Mouse (Mus musculus): Measurements from ENCODE around the gene Ccnf. TPM values are rescaled to one million over a fixed set of nuclear protein-coding genes. Genes with fewer than 3 reads are reported as not detected.

The Ccnf gene
- polyA plus RNA-seq, 1 experiment from 2014 or later: 85.3 TPM

DNA sequence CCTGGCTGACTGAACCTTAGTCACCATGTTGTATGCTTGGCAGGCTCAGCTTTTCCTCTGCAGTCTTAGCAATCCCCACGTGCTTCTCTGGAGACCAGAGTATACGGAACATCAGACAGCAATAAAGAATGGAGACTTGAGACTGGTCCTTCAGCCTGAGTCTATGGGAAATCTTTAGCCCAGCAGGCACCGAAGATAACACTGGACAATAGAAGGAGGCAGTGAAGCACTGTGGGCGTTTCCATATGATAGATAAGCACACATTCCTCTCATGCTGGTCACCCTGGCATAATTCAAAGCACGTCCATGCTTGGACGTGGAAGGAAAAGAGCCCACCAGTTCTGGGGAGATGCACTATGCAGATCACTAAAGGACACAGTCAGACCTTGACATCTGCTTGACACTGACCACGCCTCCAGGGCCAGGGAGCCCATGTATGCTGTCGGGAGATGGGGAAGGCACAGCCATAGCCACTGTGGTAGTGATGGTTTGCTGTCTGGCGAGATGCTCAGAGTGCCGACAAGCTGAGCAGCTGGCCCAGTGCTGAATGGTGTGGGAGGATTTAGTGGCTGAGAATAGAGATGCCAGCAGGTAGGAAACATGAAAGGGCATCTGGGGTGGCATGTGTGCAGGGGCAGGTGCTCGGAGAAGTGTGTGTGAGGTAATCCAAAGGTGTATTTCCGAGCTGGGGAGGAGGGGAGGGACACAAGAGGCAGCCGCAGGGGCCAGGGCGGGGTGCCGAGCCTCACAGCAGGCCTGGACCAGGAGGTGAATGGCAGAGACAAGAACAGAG is 54.1 kb downstream of the Ccnf start:
- 73% methylated on average over 15 of the region's 15 CpGs for WGBS
- H3K4me3 ChIP-seq: no peak overlapping the region
- no peak overlapping the region for H3K9ac ChIP-seq
- ATAC-seq (ENCODE audit: insufficient number of reproducible peaks, insufficient read depth, low FRiP score, low TSS enrichment): no peak
- peaks cover 7% of the 10 kb centered on the region for H3K4me1 ChIP-seq
- no peak overlapping the region for H3K27ac ChIP-seq
- H3K4me2 ChIP-seq (replicated peaks): no peak overlapping the region
- no peaks in the 10 kb centered on the region for H3K36me3 ChIP-seq
- no peaks in the 10 kb centered on the region for H3K27me3 ChIP-seq
- no peaks in the 10 kb centered on the region for H3K9me3 ChIP-seq

- no peaks in the 10 kb centered on the region for H3K36me3 ChIP-seq
- 62% methylated on average over 2 of the region's 2 CpGs for WGBS
- H3K4me3 ChIP-seq: no peak overlapping the region
- no peak overlapping the region for H3K9ac ChIP-seq
- no peak overlapping the region for H3K4me2 ChIP-seq (replicated peaks)
- no peak for ATAC-seq (ENCODE audit: insufficient number of reproducible peaks, insufficient read depth, low FRiP score, low TSS enrichment)
- peaks cover 7% of the 10 kb centered on the region for H3K4me1 ChIP-seq
- H3K27me3 ChIP-seq: no peaks in the 10 kb centered on the region
- no peak overlapping the region for H3K27ac ChIP-seq
- H3K9me3 ChIP-seq: no peaks in the 10 kb centered on the region
Observed at GRCm38 (mm10) chr17:24195349-24195748, 55.9 kb downstream of the Ccnf start.

DNA sequence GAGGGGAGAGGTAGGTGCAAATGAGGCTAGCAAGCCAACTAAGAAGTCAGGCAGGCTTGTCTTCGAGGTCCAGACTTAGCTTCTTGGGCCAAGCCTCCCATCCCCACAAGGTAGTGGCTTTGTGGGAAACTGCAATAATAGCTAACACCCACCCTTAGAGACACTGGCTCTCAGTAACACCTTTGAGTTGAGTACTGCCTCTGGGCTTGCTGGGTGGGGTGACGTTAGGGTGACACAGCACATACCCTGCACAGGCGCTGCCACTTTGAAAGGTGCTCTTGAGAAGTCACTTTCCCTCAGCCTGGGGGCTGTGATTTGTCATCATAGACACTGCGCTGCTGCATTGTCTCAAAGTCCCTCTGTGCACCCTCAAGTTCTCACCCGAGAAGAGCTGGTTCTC is 57.5 kb downstream of the Ccnf start:
- H3K27me3 ChIP-seq: no peaks in the 10 kb centered on the region
- H3K4me3 ChIP-seq: no peak overlapping the region
- 79% methylated on average over 5 of the region's 5 CpGs for WGBS
- H3K4me2 ChIP-seq (replicated peaks): no peak overlapping the region
- H3K9me3 ChIP-seq: no peaks in the 10 kb centered on the region
- H3K9ac ChIP-seq: no peak overlapping the region
- H3K27ac ChIP-seq: no peak overlapping the region
- no peak for ATAC-seq (ENCODE audit: insufficient number of reproducible peaks, insufficient read depth, low FRiP score, low TSS enrichment)
- peaks cover 7% of the 10 kb centered on the region for H3K4me1 ChIP-seq
- peaks cover 1% of the 10 kb centered on the region for H3K36me3 ChIP-seq

DNA sequence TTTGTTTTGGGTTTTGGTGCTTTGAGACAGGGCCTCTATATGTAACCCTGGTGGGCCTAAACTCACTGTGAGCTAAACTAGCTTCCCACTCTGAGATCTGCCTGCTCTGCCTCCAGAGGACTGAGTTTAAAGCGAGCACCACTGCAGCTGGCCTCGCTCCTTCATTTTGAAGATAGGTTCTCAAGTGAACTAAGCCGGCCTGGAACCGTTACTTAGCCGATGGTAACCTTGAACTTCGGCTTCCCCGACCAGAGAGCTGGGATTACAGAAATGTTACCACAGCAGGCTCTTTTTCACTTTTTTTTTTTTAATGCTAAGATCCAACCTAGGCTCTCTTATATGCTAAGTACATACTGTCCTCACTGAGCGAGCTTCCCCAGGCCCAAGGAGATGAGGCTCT is 58.0 kb downstream of the Ccnf start:
- peaks cover 7% of the 10 kb centered on the region for H3K4me1 ChIP-seq
- 84% methylated on average over 8 of the region's 8 CpGs for WGBS
- H3K27me3 ChIP-seq: no peaks in the 10 kb centered on the region
- no peak overlapping the region for H3K4me2 ChIP-seq (replicated peaks)
- no peak overlapping the region for H3K9ac ChIP-seq
- H3K27ac ChIP-seq: no peak overlapping the region
- no peak for ATAC-seq (ENCODE audit: insufficient number of reproducible peaks, insufficient read depth, low FRiP score, low TSS enrichment)
- H3K9me3 ChIP-seq: no peaks in the 10 kb centered on the region
- no peak overlapping the region for H3K4me3 ChIP-seq
- H3K36me3 ChIP-seq: peaks cover 4% of the 10 kb centered on the region

DNA sequence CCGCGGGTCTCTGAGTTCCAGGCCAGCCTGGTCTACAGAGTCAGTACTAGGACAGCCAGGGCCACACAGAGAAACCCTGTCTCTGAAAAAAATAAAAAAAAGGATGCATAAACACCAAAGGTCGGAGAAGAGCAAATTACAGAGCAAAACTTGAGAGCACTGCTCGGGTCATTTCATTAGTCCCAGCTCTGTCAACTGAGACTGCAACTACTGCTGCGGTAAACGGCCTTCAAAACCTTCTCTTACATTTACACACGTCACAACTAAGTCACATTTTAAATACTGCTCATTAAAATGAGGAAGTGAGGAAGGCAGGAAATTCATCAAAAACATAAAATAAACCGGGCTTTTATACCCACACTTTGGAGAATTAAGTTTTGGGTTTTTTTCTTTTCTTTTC is 58.4 kb downstream of the Ccnf start:
- H3K9me3 ChIP-seq: no peaks in the 10 kb centered on the region
- H3K36me3 ChIP-seq: peaks cover 4% of the 10 kb centered on the region
- WGBS: 72% methylated on average over 8 of the region's 8 CpGs
- H3K4me3 ChIP-seq: no peak overlapping the region
- ATAC-seq (ENCODE audit: insufficient number of reproducible peaks, insufficient read depth, low FRiP score, low TSS enrichment): no peak
- no peaks in the 10 kb centered on the region for H3K27me3 ChIP-seq
- no peak overlapping the region for H3K27ac ChIP-seq
- no peak overlapping the region for H3K9ac ChIP-seq
- H3K4me2 ChIP-seq (replicated peaks): no peak overlapping the region
- peaks cover 7% of the 10 kb centered on the region for H3K4me1 ChIP-seq

DNA sequence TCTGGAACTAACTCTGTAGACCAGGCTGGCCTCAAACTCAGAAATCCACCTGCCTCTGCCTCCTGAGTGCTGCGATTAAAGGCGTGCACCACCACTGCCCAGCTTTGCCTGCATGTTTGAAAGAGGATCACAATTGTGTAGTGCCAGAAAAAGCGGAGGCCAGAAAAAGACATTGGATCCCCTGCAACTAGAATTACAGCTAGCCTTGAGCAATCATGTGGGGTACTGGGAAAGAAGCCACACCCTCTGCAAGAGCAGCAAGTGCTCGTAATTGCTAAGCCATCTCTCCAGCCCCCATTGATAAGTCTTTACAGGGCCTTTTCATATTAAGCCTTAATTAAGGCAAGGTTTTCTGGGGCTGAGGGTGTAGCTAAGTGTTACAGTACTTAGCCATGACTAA is 59.8 kb downstream of the Ccnf start:
- Histone ChIP-seq H3K27me3 (no peaks in the 10 kb centered on the region), H3K36me3 (peaks cover 4% of the 10 kb centered on the region), H3K27ac (no peak overlapping the region), H3K9me3 (no peaks in the 10 kb centered on the region), H3K4me2 (replicated peaks) (no peak overlapping the region), H3K9ac (no peak overlapping the region), H3K4me3 (no peak overlapping the region), H3K4me1 (peaks cover 7% of the 10 kb centered on the region)
- ATAC-seq (ENCODE audit: insufficient number of reproducible peaks, insufficient read depth, low FRiP score, low TSS enrichment): no peak
- WGBS: 76% methylated on average over 4 of the region's 4 CpGs

DNA sequence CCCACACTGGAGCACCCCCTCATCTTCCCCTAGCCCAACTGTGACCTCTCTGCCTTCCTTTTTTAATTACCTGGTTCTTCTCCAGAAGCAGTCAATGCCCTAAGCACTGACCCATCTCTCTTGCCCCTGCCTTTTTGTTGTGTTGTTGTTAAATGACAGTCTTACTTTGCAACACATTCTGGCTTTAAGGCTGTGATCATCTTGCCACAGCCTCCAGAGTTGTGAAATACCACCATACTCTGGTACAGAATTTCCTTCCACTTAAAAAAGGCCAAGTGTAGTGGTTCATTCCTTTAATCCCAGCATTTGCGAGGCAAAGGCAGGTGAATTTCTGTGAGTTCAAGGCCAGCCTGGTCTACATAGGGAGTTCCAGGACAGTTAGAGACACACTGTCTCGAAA is 60.4 kb downstream of the Ccnf start:
- no peak overlapping the region for H3K4me3 ChIP-seq
- no peak overlapping the region for H3K27ac ChIP-seq
- H3K36me3 ChIP-seq: peaks cover 6% of the 10 kb centered on the region
- H3K9me3 ChIP-seq: no peaks in the 10 kb centered on the region
- H3K9ac ChIP-seq: no peak overlapping the region
- 78% methylated on average over 2 of the region's 2 CpGs for WGBS
- no peaks in the 10 kb centered on the region for H3K27me3 ChIP-seq
- no peak overlapping the region for H3K4me2 ChIP-seq (replicated peaks)
- ATAC-seq (ENCODE audit: insufficient number of reproducible peaks, insufficient read depth, low FRiP score, low TSS enrichment): no peak
- peaks cover 7% of the 10 kb centered on the region for H3K4me1 ChIP-seq

DNA sequence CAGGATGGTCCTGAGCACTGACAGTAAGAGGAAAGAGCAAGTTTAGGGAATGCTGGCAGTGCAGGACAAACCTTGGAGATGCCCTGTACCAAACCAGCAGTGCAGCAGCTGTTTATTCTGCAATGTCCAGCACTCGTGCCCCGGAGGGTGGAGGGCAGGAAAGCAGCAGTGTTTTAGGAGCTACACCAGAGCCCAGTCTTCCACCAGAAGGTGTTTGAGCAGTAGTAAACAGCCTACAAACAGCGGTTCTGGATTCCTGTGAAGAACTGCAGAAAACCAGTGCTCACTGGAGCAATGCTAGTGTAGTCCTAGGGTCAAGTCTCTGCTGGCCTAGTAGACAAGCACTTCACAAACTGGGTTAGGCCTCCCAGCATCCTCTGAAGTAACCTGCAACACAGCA is 77.0 kb downstream of the Ccnf start:
- H3K4me1 ChIP-seq: peaks cover 5% of the 10 kb centered on the region; the same call in 1 of the 2 replicates
- H3K27me3 ChIP-seq: no peaks in the 10 kb centered on the region
- no peak for ATAC-seq (ENCODE audit: insufficient number of reproducible peaks, insufficient read depth, low FRiP score, low TSS enrichment)
- H3K9me3 ChIP-seq: no peaks in the 10 kb centered on the region
- no peak overlapping the region for H3K9ac ChIP-seq
- no peak overlapping the region for H3K4me3 ChIP-seq
- H3K4me2 ChIP-seq (replicated peaks): no peak overlapping the region
- 77% methylated on average over 3 of the region's 3 CpGs for WGBS
- no peaks in the 10 kb centered on the region for H3K36me3 ChIP-seq
- H3K27ac ChIP-seq: no peak overlapping the region

DNA sequence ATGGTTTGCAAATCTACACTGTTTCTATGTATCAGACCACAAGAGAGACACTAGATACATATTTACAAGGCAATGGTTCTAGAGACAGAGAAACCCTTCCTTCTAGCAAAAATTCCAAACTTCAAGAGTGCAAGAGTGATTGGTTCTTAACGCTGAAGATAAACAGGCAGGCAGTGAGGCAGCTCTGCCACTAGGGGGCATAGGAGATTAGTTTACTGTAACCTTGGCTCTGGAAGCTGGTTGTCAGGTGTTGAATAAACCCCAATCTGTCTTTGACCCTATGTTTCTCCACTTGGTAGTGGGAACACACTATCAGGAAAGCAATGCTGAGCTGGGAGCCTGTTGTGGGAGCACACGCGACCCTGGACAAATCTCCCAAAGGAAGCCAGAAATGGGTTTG is 77.9 kb downstream of the Ccnf start:
- H3K27me3 ChIP-seq: no peaks in the 10 kb centered on the region
- H3K9ac ChIP-seq: no peak overlapping the region
- H3K4me2 ChIP-seq (replicated peaks): no peak overlapping the region
- H3K36me3 ChIP-seq: no peaks in the 10 kb centered on the region
- 3% methylated on average over 3 of the region's 3 CpGs for WGBS
- H3K4me1 ChIP-seq: peaks cover 5% of the 10 kb centered on the region; the same call in 1 of the 2 replicates
- no peak overlapping the region for H3K27ac ChIP-seq
- H3K4me3 ChIP-seq: no peak overlapping the region
- no peak for ATAC-seq (ENCODE audit: insufficient number of reproducible peaks, insufficient read depth, low FRiP score, low TSS enrichment)
- no peaks in the 10 kb centered on the region for H3K9me3 ChIP-seq

Small RNA genes lying within 50 kb of the gene (microRNA-seq; reads per million reads assigned to microRNA genes)
- gene Mir5134: 2.4 reads per million, percentile 9 among the genes with 10 or more reads in this experiment
- not detected for gene Mir6965

Other genes with a start within 250 kb of the Ccnf start
- gene Prss27, start 213.3 kb downstream of the Ccnf start, polyA plus RNA-seq (2016; fragmentation: Nextera tagmentation; extraction: Ambion mirVana): 0.22 and 0.24 TPM in 2 replicates
- gene Kctd5, start 178.0 kb downstream of the Ccnf start, polyA plus RNA-seq (2016; fragmentation: Nextera tagmentation; extraction: Ambion mirVana): 88.1 and 92.0 TPM in 2 replicates
- 37.6 and 38.6 TPM in 2 replicates for gene Pdpk1, start 100.6 kb downstream of the Ccnf start, polyA plus RNA-seq (2016; fragmentation: Nextera tagmentation; extraction: Ambion mirVana)
- 40.9 and 42.7 TPM in 2 replicates for gene Amdhd2, start 87.7 kb downstream of the Ccnf start, polyA plus RNA-seq (2016; fragmentation: Nextera tagmentation; extraction: Ambion mirVana)
- gene Atp6v0c, start 81.8 kb downstream of the Ccnf start, polyA plus RNA-seq (2016; fragmentation: Nextera tagmentation; extraction: Ambion mirVana): 445 and 455 TPM in 2 replicates
- 8.7 and 8.9 TPM in 2 replicates for gene Tbc1d24, start 45.9 kb downstream of the Ccnf start, polyA plus RNA-seq (2016; fragmentation: Nextera tagmentation; extraction: Ambion mirVana)
- gene Ntn3, start 42.0 kb downstream of the Ccnf start, polyA plus RNA-seq (2016; fragmentation: Nextera tagmentation; extraction: Ambion mirVana): 20.2 and 20.3 TPM in 2 replicates
- gene Tedc2, start 30.6 kb downstream of the Ccnf start, polyA plus RNA-seq (2016; fragmentation: Nextera tagmentation; extraction: Ambion mirVana): 16.2 and 16.5 TPM in 2 replicates
- 0.23 TPM in 1 of 2 replicates, not detected in the other for gene Abca17, start 99.6 kb upstream of the Ccnf start, polyA plus RNA-seq (2016; fragmentation: Nextera tagmentation; extraction: Ambion mirVana)
- gene Abca3, start 100.5 kb upstream of the Ccnf start, polyA plus RNA-seq (2016; fragmentation: Nextera tagmentation; extraction: Ambion mirVana): 7.8 and 9.6 TPM in 2 replicates
- 336 and 351 TPM in 2 replicates for gene Rnps1, start 163.1 kb upstream of the Ccnf start, polyA plus RNA-seq (2016; fragmentation: Nextera tagmentation; extraction: Ambion mirVana)
- 77.3 and 82.3 TPM in 2 replicates for gene Eci1, start 175.2 kb upstream of the Ccnf start, polyA plus RNA-seq (2016; fragmentation: Nextera tagmentation; extraction: Ambion mirVana)
- 3.2 and 3.6 TPM in 2 replicates for gene Dnase1l2, start 191.6 kb upstream of the Ccnf start, polyA plus RNA-seq (2016; fragmentation: Nextera tagmentation; extraction: Ambion mirVana)
- gene E4f1, start 218.8 kb upstream of the Ccnf start, polyA plus RNA-seq (2016; fragmentation: Nextera tagmentation; extraction: Ambion mirVana): 38.4 and 43.2 TPM in 2 replicates
- gene Pgp, start 218.9 kb upstream of the Ccnf start, polyA plus RNA-seq (2016; fragmentation: Nextera tagmentation; extraction: Ambion mirVana): 52.3 and 54.9 TPM in 2 replicates
- gene Bricd5, start 222.4 kb upstream of the Ccnf start, polyA plus RNA-seq (2016; fragmentation: Nextera tagmentation; extraction: Ambion mirVana): 1.7 TPM in 1 of 2 replicates, not detected in the other
- 32.8 and 35.0 TPM in 2 replicates for gene Mlst8, start 227.6 kb upstream of the Ccnf start, polyA plus RNA-seq (2016; fragmentation: Nextera tagmentation; extraction: Ambion mirVana)
- 7.3 and 7.5 TPM in 2 replicates for gene Caskin1, start 237.1 kb upstream of the Ccnf start, polyA plus RNA-seq (2016; fragmentation: Nextera tagmentation; extraction: Ambion mirVana)

Data from embryonic facial prominence, embryonic 12.5 days (tissue).